Mouse (Mus musculus): ENCODE data around the gene Dpy19l1. TPM values are rescaled to one million over a fixed set of nuclear protein-coding genes. Genes with fewer than 3 reads are reported as not detected.

Gene Dpy19l1
- polyA plus RNA-seq, 1 experiment = 44.5 TPM

- TF ChIP-seq CTCF (IDR thresholded peaks at IDR 0.05; ENCODE audit: borderline replicate concordance, extremely low read depth, insufficient read depth, insufficient read length) (no peak), POLR2A (IDR thresholded peaks at IDR 0.05; ENCODE audit: borderline replicate concordance, extremely low read depth, insufficient read depth, insufficient read length, poor library complexity, severe bottlenecking) (no peak)
- DNase-seq (ENCODE audit: low read depth) = peak; percentile 38
Measured at GRCm38 (mm10) chr9:24467186-24467585, 35.8 kb downstream of the Dpy19l1 start.

DNA sequence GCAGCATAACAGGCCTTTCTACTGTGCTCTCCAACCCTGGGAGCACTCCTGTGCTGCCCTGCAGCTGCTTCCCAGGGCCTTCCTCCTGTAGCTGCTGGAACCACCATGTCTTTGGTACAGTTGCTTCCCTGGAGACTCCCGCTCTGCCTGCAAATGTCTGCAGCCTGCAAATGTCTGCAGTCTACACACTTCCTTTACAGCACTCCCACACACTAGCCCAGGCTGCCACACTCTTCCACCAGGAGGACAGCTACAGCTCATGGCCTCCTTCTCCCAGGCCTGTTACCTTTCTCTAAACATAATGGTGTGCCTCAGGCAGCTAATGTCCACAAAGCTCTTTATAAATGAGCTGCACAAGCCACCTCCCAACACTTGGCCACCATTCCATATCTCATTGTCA lies 36.3 kb downstream of the Dpy19l1 start:
- DNase-seq (ENCODE audit: low read depth) = no peak
- TF ChIP-seq POLR2A (IDR thresholded peaks at IDR 0.05; ENCODE audit: borderline replicate concordance, extremely low read depth, insufficient read depth, insufficient read length, poor library complexity, severe bottlenecking) = no peak
- TF ChIP-seq CTCF (IDR thresholded peaks at IDR 0.05; ENCODE audit: borderline replicate concordance, extremely low read depth, insufficient read depth, insufficient read length) = no peak

- DNase-seq (ENCODE audit: low read depth) = peak; percentile 23
- TF ChIP-seq CTCF (IDR thresholded peaks at IDR 0.05; ENCODE audit: borderline replicate concordance, extremely low read depth, insufficient read depth, insufficient read length) (no peak), POLR2A (IDR thresholded peaks at IDR 0.05; ENCODE audit: borderline replicate concordance, extremely low read depth, insufficient read depth, insufficient read length, poor library complexity, severe bottlenecking) (no peak)
Measured at GRCm38 (mm10) chr9:24461379-24461961, 41.5 kb downstream of the Dpy19l1 start.

DNA sequence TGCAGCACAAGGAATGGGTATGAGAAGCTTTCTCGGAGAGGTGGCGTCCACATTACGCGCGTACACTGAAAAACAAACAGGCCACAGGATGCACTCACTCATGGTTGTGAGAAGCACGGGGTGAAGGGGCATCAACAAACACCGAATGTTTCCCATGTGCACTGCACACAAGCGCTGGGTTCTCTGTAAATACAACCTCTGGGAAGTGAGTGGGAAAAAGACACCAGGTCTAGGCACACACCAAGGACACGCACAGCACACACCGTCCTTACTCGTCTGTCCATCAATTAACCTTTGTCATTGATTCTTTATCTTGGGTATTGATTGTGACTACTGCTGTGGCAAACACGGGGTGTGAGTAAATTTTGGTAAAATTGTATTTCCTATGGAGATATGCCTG lies 49.1 kb downstream of the Dpy19l1 start:
- no peak for TF ChIP-seq CTCF (IDR thresholded peaks at IDR 0.05; ENCODE audit: borderline replicate concordance, extremely low read depth, insufficient read depth, insufficient read length)
- TF ChIP-seq POLR2A (IDR thresholded peaks at IDR 0.05; ENCODE audit: borderline replicate concordance, extremely low read depth, insufficient read depth, insufficient read length, poor library complexity, severe bottlenecking) = no peak
- DNase-seq (ENCODE audit: low read depth) = no peak

- no peak for TF ChIP-seq POLR2A (IDR thresholded peaks at IDR 0.05; ENCODE audit: borderline replicate concordance, extremely low read depth, insufficient read depth, insufficient read length, poor library complexity, severe bottlenecking)
- peak; percentile 47 for DNase-seq (ENCODE audit: low read depth)
Measured at GRCm38 (mm10) chr9:24450976-24451375, 52.0 kb downstream of the Dpy19l1 start.

DNA sequence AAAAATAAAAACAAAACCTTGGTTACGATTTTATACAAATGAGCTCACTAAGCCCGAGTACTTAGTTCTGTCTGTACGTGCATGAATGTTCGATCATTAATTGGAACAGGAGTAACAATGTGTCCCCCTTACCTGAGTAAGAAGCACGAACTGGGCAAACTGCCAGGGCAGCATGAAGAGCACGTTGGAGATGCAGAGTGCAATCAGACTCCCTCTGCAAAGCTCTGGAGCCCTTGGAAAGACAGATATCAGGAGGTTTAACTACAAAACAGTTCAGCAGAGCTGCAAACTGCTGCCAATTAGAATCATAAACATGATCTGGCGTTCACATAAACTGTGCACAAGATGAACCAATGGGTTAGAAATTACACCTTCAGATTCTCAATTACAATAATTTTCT lies 52.4 kb downstream of the Dpy19l1 start:
- TF ChIP-seq POLR2A (IDR thresholded peaks at IDR 0.05; ENCODE audit: borderline replicate concordance, extremely low read depth, insufficient read depth, insufficient read length, poor library complexity, severe bottlenecking) (no peak), CTCF (IDR thresholded peaks at IDR 0.05; ENCODE audit: borderline replicate concordance, extremely low read depth, insufficient read depth, insufficient read length) (no peak)
- peak; percentile 53 for DNase-seq (ENCODE audit: low read depth)

- DNase-seq (ENCODE audit: low read depth) = no peak
- TF ChIP-seq CTCF (IDR thresholded peaks at IDR 0.05; ENCODE audit: borderline replicate concordance, extremely low read depth, insufficient read depth, insufficient read length) (no peak), POLR2A (IDR thresholded peaks at IDR 0.05; ENCODE audit: borderline replicate concordance, extremely low read depth, insufficient read depth, insufficient read length, poor library complexity, severe bottlenecking) (no peak)
Measured at GRCm38 (mm10) chr9:24434901-24435300, 68.0 kb downstream of the Dpy19l1 start.

- TF ChIP-seq POLR2A (IDR thresholded peaks at IDR 0.05; ENCODE audit: borderline replicate concordance, extremely low read depth, insufficient read depth, insufficient read length, poor library complexity, severe bottlenecking) (no peak), CTCF (IDR thresholded peaks at IDR 0.05; ENCODE audit: borderline replicate concordance, extremely low read depth, insufficient read depth, insufficient read length) (no peak)
- no peak for DNase-seq (ENCODE audit: low read depth)
Measured at GRCm38 (mm10) chr9:24429721-24430120, 73.2 kb downstream of the Dpy19l1 start.

DNA sequence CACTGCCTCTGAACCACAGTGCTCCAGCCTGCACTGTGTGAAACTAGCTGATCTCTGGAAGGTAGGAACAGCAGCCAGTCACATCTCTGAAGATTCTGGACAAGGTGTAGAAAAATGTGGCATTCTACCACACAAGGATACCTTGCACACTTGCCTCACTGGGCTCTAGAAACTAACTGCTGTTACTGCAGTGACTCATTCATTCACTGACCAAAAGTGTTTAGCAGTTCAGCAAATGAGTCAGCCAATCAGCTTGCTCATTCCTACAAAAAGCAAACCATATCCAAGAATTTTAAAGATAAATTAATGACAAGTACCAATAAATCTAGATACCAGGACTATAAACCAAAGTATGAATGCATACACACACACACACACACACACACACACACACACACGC lies 77.3 kb downstream of the Dpy19l1 start:
- TF ChIP-seq POLR2A (IDR thresholded peaks at IDR 0.05; ENCODE audit: borderline replicate concordance, extremely low read depth, insufficient read depth, insufficient read length, poor library complexity, severe bottlenecking) = no peak
- no peak for TF ChIP-seq CTCF (IDR thresholded peaks at IDR 0.05; ENCODE audit: borderline replicate concordance, extremely low read depth, insufficient read depth, insufficient read length)
- DNase-seq (ENCODE audit: low read depth) = no peak

DNA sequence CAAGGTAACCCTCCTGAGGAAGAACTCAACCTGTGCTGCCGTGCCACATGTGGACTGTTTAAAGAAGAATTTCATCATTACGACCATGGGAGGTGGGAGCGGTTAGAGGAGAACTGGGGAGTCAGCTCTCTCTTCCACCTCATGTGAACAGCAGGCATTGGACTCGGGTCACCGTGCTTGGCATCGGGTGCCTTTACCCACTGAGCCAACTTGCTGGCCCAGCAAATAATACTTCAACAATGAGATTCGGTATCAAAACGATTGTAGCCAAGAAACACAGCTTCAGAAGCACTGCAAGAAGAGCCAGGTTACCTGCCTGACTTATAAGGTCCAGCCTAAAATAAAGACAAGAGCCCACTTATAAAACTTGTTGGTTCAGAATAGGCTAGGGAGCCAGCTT lies 79.7 kb downstream of the Dpy19l1 start:
- no peak for DNase-seq (ENCODE audit: low read depth)
- no peak for TF ChIP-seq CTCF (IDR thresholded peaks at IDR 0.05; ENCODE audit: borderline replicate concordance, extremely low read depth, insufficient read depth, insufficient read length)
- TF ChIP-seq POLR2A (IDR thresholded peaks at IDR 0.05; ENCODE audit: borderline replicate concordance, extremely low read depth, insufficient read depth, insufficient read length, poor library complexity, severe bottlenecking) = no peak

DNA sequence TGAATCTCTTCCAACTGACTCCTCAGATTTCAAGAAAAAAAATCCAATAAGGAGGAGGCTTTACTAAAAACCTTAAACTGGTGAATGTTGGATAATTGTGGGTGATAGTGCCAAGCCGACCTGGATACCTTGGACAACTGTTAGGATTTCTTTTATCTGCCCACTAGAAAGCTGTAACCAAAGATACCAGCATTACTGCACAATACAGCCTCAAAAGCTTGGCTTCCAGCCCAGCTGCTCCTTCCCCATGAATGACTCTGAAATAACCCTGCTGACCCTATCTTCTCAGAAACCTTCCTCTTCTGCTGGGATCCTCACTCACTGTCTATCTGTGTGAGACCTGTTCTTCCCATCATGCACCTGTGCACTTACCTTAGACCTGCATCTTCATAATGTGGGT lies 81.1 kb downstream of the Dpy19l1 start:
- peak; percentile 36 for DNase-seq (ENCODE audit: low read depth)
- TF ChIP-seq POLR2A (IDR thresholded peaks at IDR 0.05; ENCODE audit: borderline replicate concordance, extremely low read depth, insufficient read depth, insufficient read length, poor library complexity, severe bottlenecking) = no peak
- no peak for TF ChIP-seq CTCF (IDR thresholded peaks at IDR 0.05; ENCODE audit: borderline replicate concordance, extremely low read depth, insufficient read depth, insufficient read length)

DNA sequence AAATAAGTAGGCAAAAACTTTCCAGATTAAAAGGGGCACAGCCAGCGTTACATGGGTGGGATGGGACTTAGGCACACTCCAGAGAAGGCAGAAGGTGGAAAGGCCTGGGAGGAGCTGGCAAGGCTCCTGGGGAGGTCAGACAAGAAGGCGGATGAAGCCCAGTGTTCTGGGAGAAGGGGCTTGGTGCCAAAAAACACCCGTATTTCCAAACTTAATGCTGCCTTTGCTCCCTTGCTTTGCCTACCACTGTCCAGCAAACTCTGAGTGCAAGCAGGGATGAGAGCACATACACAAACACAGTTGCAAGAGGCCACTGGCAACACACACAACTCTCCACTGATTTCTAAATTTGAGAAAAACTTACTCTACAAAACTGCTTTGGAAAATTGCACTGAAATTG lies 81.7 kb downstream of the Dpy19l1 start:
- no peak for DNase-seq (ENCODE audit: low read depth)
- TF ChIP-seq POLR2A (IDR thresholded peaks at IDR 0.05; ENCODE audit: borderline replicate concordance, extremely low read depth, insufficient read depth, insufficient read length, poor library complexity, severe bottlenecking) (no peak), CTCF (IDR thresholded peaks at IDR 0.05; ENCODE audit: borderline replicate concordance, extremely low read depth, insufficient read depth, insufficient read length) (no peak)
